14 mouse cellular contexts compared by ENCODE assay signal in genomic region chr16:32951074-32951473, GRCm38 (mm10). TPM values are rescaled to one million over a fixed set of nuclear protein-coding genes. Genes with fewer than 3 reads are reported as not detected.
A peak's percentile ranks its signal among the peaks of the same experiment; 100 is the strongest.
DNase-seq lines count a peak whose midpoint lies in the region; ATAC-seq and TF ChIP-seq lines count a peak whose summit lies in the region.
"Had no signal": no experiment of that assay in that cellular context is flagged by ENCODE, and none has a peak within 500 bp of the region (broad histone marks: within the 10 kb centered on the region; RNA-seq: fewer than 3 reads in every experiment).

No protein-coding gene starts in this region.

- H3K4me2 ChIP-seq in forebrain, postnatal 0 days (ENCODE audit: low read depth), result no peak overlapping the region
- H3K4me2 ChIP-seq: forebrain, embryonic 15.5 days; lung, embryonic 15.5 days had no signal

- H3K27ac ChIP-seq in left cerebral cortex, adult 2 months, result no peak overlapping the region
- H3K27ac ChIP-seq in forebrain, postnatal 0 days (ENCODE audit: low read depth, low read length), result no peak overlapping the region
- H3K27ac ChIP-seq: forebrain, embryonic 15.5 days; lung, embryonic 15.5 days had no signal

- H3K4me1 ChIP-seq in forebrain, postnatal 0 days (ENCODE audit: insufficient read depth), result no peaks in the 10 kb centered on the region
- H3K4me1 ChIP-seq: forebrain, embryonic 15.5 days; lung, embryonic 15.5 days had no signal

- no peak overlapping the region for H3K4me3 ChIP-seq in left cerebral cortex, adult 2 months
- no peak overlapping the region for H3K4me3 ChIP-seq in forebrain, postnatal 0 days (ENCODE audit: low read depth, low read length)
- H3K4me3 ChIP-seq: forebrain, embryonic 15.5 days; lung, embryonic 15.5 days had no signal

- peak; percentile 31 for TF ChIP-seq CTCF in left cerebral cortex, adult 2 months (IDR thresholded peaks at IDR 0.05)
- no peak for TF ChIP-seq CTCF in forebrain, postnatal 0 days (IDR thresholded peaks at IDR 0.05; ENCODE audit: low read depth)

- H3K27me3 ChIP-seq in forebrain, postnatal 0 days (ENCODE audit: insufficient read depth, low read length), result no peaks in the 10 kb centered on the region
- H3K27me3 ChIP-seq: forebrain, embryonic 15.5 days; lung, embryonic 15.5 days had no signal

- DNase-seq in left cerebral cortex, adult 2 months (ENCODE audit: extremely low spot score in 1 of 2, low spot score in 2 of 2), result no peak
- DNase-seq in left cerebral cortex, postnatal 14 days (ENCODE audit: low spot score in 2 of 2), result no peak
- DNase-seq in thymus, postnatal 4 days, result peak; percentile 51
- no peak for DNase-seq in thymus, postnatal 0 days (ENCODE audit: low spot score)
- peak; percentile 27 for DNase-seq in T-cell, adult 2 months (ENCODE audit: low spot score)
- peak; percentile 51 for DNase-seq in testis, postnatal 10 days (ENCODE audit: low spot score)
- no peak for DNase-seq in forebrain, postnatal 0 days
- DNase-seq in layer of hippocampus, adult 8-10 months (ENCODE audit: low spot score in 2 of 2), result no peak
- DNase-seq: gastrocnemius, postnatal 36 days; heart, postnatal 14 days; midbrain, embryonic 14.5 days; right cerebral cortex, adult 18-20 months had no signal

- H3K9me3 ChIP-seq in forebrain, postnatal 0 days (ENCODE audit: low read length), result no peaks in the 10 kb centered on the region
- H3K9me3 ChIP-seq: forebrain, embryonic 15.5 days; lung, embryonic 15.5 days had no signal

- peaks cover 5% of the 10 kb centered on the region; the same call in 1 of the 2 replicates for H3K36me3 ChIP-seq in forebrain, postnatal 0 days (ENCODE audit: insufficient read depth)

- no peak overlapping the region for H3K9ac ChIP-seq in forebrain, postnatal 0 days
- H3K9ac ChIP-seq: forebrain, embryonic 15.5 days; lung, embryonic 15.5 days had no signal

- intact Hi-C loops in left cerebral cortex, adult 2 months (cut with DNase I), result no loop called here
- intact Hi-C loops in left cerebral cortex, postnatal 14 days (cut with DNase I), result no loop called here

- ATAC-seq in forebrain, postnatal 0 days, result no peak
- ATAC-seq: forebrain, embryonic 15.5 days had no signal

- whole genome bisulfite sequencing in forebrain, postnatal 0 days, result 93% methylated on average over 2 of the region's 2 CpGs

RNA-seq across cellular contexts. Expression of gene Lrch3, which starts 37.2 kb away (rescaled TPM):
- total RNA-seq in left cerebral cortex, adult 2 months (2021), result 10 to 100 TPM; 37.7 to 39.3 TPM
- 10 to 100 TPM; 28.9 to 31.6 TPM for total RNA-seq in left cerebral cortex, postnatal 14 days (2021)
- 18.3 and 21.5 TPM in 2 replicates for polyA plus RNA-seq in thymus, postnatal 0 days (2015; fragmentation: Nextera tagmentation; extraction: Ambion mirVana)
- total RNA-seq in forebrain, postnatal 0 days (2014; rRNA removed), result 41.5 and 50.3 TPM in 2 replicates
- 10.6 and 19.6 TPM in 2 replicates for polyA plus RNA-seq in forebrain, postnatal 0 days (2015; fragmentation: Nextera tagmentation; extraction: Ambion mirVana)
- 10 to 100 TPM; 35.9 to 54.4 (median 46.4) TPM for total RNA-seq in layer of hippocampus, adult 8-10 months (2022)

Comparison
In these comparisons a context has a peak if more than half of its experiments do, and no peak if none do; other contexts are left out.
1. DNase-seq: peak in thymus, postnatal 4 days (single experiment), T-cell, adult 2 months (single experiment) and testis, postnatal 10 days (single experiment); none in left cerebral cortex, adult 2 months (0 of 2), left cerebral cortex, postnatal 14 days (0 of 2), thymus, postnatal 0 days (single experiment), forebrain, postnatal 0 days (single experiment) and layer of hippocampus, adult 8-10 months (0 of 2).